Mouse (Mus musculus): ENCODE results near the gene Hsf2. TPM values are rescaled to one million over a fixed set of nuclear protein-coding genes. Genes with fewer than 3 reads are reported as not detected.

Gene Hsf2
- polyA plus RNA-seq, 1 experiment from 2014 or later = 10.7 TPM

Other genes with a start within 250 kb of the Hsf2 start
- gene Serinc1, start 46.1 kb downstream of the Hsf2 start, polyA plus RNA-seq (2015; fragmentation: Nextera tagmentation; extraction: Ambion mirVana) = 85.6 and 89.9 TPM in 2 replicates
- 0.95 and 1.5 TPM in 2 replicates for gene Pkib, start 145.6 kb downstream of the Hsf2 start, polyA plus RNA-seq (2015; fragmentation: Nextera tagmentation; extraction: Ambion mirVana)